Mouse (Mus musculus) megakaryocyte, embryonic 14.5 days (primary cell): ENCODE results near the gene Mis12.

Source experiments
- FLI1 ChIP-seq: IDR thresholded peaks from 2 replicates; pipeline ENCODE4 v1.6.1; 2012; ENCODE audit warnings: low read length, inconsistent platforms, mixed read lengths
- GATA1 ChIP-seq: IDR thresholded peaks from 3 replicates; pipeline ENCODE4 v1.6.1; 2012; ENCODE audit warnings: mixed read lengths, low read length, inconsistent platforms, borderline replicate concordance

DNA sequence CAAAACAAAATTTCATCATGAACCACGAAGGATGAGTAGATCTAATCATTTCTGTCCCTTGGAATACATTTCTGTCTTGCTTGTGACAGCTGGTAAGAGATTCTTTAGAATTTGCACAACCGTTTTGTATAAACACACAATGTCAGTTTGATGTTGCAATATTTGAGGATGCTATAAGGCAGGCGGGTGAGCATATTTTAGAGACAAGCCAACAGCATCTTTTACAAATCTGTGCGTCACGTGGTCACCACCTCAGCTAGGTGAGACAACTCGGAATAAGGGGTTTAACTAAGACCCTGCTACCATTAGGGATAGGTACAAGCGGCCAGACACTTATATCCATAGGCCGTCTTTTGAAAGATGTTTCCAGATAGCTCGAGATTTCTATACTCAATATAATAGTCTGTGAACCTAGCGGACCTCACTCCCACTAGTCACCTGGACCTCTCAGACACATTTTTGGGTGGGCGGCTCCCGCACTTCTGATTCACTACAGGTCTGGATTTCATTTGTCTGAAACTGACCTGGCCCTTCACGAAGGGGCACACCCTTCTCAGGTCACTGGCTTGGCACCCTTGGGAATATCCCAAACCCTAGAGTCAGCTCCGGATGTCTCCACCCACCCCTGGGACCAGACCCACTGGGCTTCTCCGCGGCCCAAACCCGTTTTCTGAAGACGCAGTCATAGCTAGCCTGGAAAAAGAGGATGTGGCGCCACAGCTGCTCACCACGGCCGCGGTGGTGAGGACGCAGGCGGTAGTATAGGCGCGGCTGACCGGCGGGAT, 803 bp upstream of the Mis12 start:
- TF ChIP-seq GATA1 (no peak), FLI1 (no peak)
